Mouse (Mus musculus): ENCODE data around the gene Prkag1.

The Prkag1 gene

GRCm38 (mm10) chr15:98830736-98831683, at the start of gene Prkag1:
Gene Prkag1, minus strand, starts transcription at chr15:98831521.
- peak; percentile 97 for DNase-seq

- DNase-seq, result peak; percentile 87
Measured at GRCm38 (mm10) chr15:98877331-98877730, 46.0 kb upstream of the Prkag1 start.

- peak; percentile 95 for DNase-seq
Measured at GRCm38 (mm10) chr15:98871916-98872888, 40.9 kb upstream of the Prkag1 start.

- DNase-seq, result no peak
Measured at GRCm38 (mm10) chr15:98871070-98871915, 40.0 kb upstream of the Prkag1 start, which contains the start of gene Kmt2d. Gene Kmt2d, minus strand, starts transcription at chr15:98871204.

- DNase-seq, result peak; percentile 61
Measured at GRCm38 (mm10) chr15:98870179-98871069, 39.1 kb upstream of the Prkag1 start.

- no peak for DNase-seq
Measured at GRCm38 (mm10) chr15:98869342-98870178, 38.2 kb upstream of the Prkag1 start.

- no peak for DNase-seq
Measured at GRCm38 (mm10) chr15:98868346-98869063, 37.2 kb upstream of the Prkag1 start.

- peak; percentile 74 for DNase-seq
Measured at GRCm38 (mm10) chr15:98867321-98867720, 36.0 kb upstream of the Prkag1 start.

- DNase-seq, result no peak
Measured at GRCm38 (mm10) chr15:98866501-98866900, 35.2 kb upstream of the Prkag1 start.

GRCm38 (mm10) chr15:98865771-98866170, 34.5 kb upstream of the Prkag1 start:
- no peak for DNase-seq

- no peak for DNase-seq
Measured at GRCm38 (mm10) chr15:98864951-98865350, 33.6 kb upstream of the Prkag1 start.

GRCm38 (mm10) chr15:98863451-98863958, 32.2 kb upstream of the Prkag1 start:
- no peak for DNase-seq

- no peak for DNase-seq
Measured at GRCm38 (mm10) chr15:98861701-98862410, 30.5 kb upstream of the Prkag1 start.

- DNase-seq, result no peak
Measured at GRCm38 (mm10) chr15:98860921-98861320, 29.6 kb upstream of the Prkag1 start.

GRCm38 (mm10) chr15:98859319-98860043, 28.2 kb upstream of the Prkag1 start:
- DNase-seq, result no peak

- no peak for DNase-seq
Measured at GRCm38 (mm10) chr15:98854214-98854613, 22.9 kb upstream of the Prkag1 start.

- DNase-seq, result no peak
Measured at GRCm38 (mm10) chr15:98853161-98853937, 22.0 kb upstream of the Prkag1 start.

All from kidney, adult 9 months (tissue).